Mouse (Mus musculus): ENCODE measurements at regions not wholly inside any gene's neighbourhood (a gene's known extent, or its start where the extent isn't known, plus 50 kb on each side); places are given as distances from the start of the nearest gene placed in this dataset.

DNA sequence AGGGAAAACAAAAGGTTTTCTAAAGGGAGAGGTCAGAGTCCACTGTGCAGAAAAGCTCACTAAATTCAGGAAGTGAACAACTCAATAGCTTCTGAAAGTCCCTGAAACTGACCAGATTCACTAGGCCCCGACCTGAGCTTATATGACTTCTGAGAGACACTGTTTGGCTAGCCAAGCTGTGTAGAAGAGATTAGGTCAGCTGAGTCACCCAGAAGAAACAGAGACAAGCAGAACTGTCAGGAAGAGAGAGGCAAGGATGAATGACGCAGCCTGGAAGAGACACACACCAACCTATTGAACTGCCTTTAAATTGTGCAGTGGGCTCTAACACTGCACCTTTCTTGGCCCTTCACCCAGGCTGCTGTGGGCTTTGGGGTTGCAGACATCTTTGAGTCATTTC is 230.4 kb downstream of the Gm21750 start:
- H3K9ac ChIP-seq (ENCODE audit: low read depth, low read length): no peak overlapping the region
- ATAC-seq: no peak
- no peaks in the 10 kb centered on the region for H3K4me1 ChIP-seq (replicated peaks; ENCODE audit: control insufficient read depth, insufficient read depth, low read length)
- no peak for TF ChIP-seq CTCF (IDR thresholded peaks at IDR 0.05; ENCODE audit: low read depth)
- WGBS: 66% methylated on average over 2 of the region's 2 CpGs
- no peaks in the 10 kb centered on the region for H3K9me3 ChIP-seq (ENCODE audit: control insufficient read depth)
- H3K4me2 ChIP-seq (replicated peaks; ENCODE audit: low read depth): no peak overlapping the region
- H3K36me3 ChIP-seq (ENCODE audit: control insufficient read depth, insufficient read depth): no peaks in the 10 kb centered on the region
- H3K4me3 ChIP-seq (ENCODE audit: low read depth, low read length): no peak overlapping the region
- H3K27ac ChIP-seq (ENCODE audit: low read depth, low read length): no peak overlapping the region
- no peaks in the 10 kb centered on the region for H3K27me3 ChIP-seq (replicated peaks; ENCODE audit: control insufficient read depth, insufficient read depth, low read length)

DNA sequence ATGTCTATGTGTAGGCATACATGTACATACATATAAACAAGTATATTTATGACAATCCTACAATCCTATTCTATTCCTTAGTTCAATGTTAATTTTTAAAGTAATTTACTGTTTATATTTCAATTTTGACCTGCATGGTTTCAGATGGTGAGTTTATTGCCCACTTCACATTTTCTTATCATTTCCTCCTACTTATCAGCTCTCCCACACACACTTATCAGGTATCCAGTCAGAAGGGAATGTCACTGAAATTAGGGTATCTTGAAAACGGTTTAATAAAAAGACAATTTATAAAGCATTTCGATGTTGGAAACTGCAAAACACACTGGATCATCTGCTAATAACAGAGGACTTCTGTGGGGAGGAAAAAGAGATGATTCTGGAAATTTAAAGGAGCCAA is 233.8 kb downstream of the Gm21750 start:
- Histone ChIP-seq H3K36me3 (ENCODE audit: control insufficient read depth, insufficient read depth) (no peaks in the 10 kb centered on the region), H3K27me3 (replicated peaks; ENCODE audit: control insufficient read depth, insufficient read depth, low read length) (no peaks in the 10 kb centered on the region), H3K27ac (ENCODE audit: low read depth, low read length) (no peak overlapping the region), H3K9ac (ENCODE audit: low read depth, low read length) (no peak overlapping the region), H3K4me2 (replicated peaks; ENCODE audit: low read depth) (no peak overlapping the region), H3K4me1 (replicated peaks; ENCODE audit: control insufficient read depth, insufficient read depth, low read length) (no peaks in the 10 kb centered on the region), H3K4me3 (ENCODE audit: low read depth, low read length) (no peak overlapping the region), H3K9me3 (ENCODE audit: control insufficient read depth) (no peaks in the 10 kb centered on the region)
- no peak for ATAC-seq
- 25% methylated on average over 2 of the region's 2 CpGs for WGBS
- no peak for TF ChIP-seq CTCF (IDR thresholded peaks at IDR 0.05; ENCODE audit: low read depth)

DNA sequence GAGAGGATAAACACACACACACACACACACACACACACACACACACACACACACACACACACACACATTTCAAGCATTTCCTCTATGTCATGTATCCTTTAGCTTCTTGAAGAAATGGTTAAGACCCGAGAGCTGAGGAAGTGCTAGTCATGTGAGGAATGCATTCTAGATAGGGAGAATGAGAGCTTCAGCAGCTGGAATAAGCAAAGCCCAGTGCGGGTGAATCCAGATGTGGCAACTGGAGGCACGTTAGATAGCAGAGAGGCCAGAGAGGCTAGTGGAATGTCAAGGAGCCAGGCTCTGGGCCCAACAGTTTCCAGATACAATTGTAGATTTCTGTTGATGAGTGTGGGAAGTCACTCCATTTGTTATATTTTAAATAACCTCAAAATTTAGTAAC is 234.2 kb downstream of the Gm21750 start:
- no peaks in the 10 kb centered on the region for H3K4me1 ChIP-seq (replicated peaks; ENCODE audit: control insufficient read depth, insufficient read depth, low read length)
- H3K9ac ChIP-seq (ENCODE audit: low read depth, low read length): no peak overlapping the region
- H3K27ac ChIP-seq (ENCODE audit: low read depth, low read length): no peak overlapping the region
- no peaks in the 10 kb centered on the region for H3K36me3 ChIP-seq (ENCODE audit: control insufficient read depth, insufficient read depth)
- ATAC-seq: no peak
- no peak overlapping the region for H3K4me2 ChIP-seq (replicated peaks; ENCODE audit: low read depth)
- H3K27me3 ChIP-seq (replicated peaks; ENCODE audit: control insufficient read depth, insufficient read depth, low read length): no peaks in the 10 kb centered on the region
- no peak overlapping the region for H3K4me3 ChIP-seq (ENCODE audit: low read depth, low read length)
- 24% methylated on average over 3 of the region's 3 CpGs for WGBS
- no peak for TF ChIP-seq CTCF (IDR thresholded peaks at IDR 0.05; ENCODE audit: low read depth)
- no peaks in the 10 kb centered on the region for H3K9me3 ChIP-seq (ENCODE audit: control insufficient read depth)

DNA sequence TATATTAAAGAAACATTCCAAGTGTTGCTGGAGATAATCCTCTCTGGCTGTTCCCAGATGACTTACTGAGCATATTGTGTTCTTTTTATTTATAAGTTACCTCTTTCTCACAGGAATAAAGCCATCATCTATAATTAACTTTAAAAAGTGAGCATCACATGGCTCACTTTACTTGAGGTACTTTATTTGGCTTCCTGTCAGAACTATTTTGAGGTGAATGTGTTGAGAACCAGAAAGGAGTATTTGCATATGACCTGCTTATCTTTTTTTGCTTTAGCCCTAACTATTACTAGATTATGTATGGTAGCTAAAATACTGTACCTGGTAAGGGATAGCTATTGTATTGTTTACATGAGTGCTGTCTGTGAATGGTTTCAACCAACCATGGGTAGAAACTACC is 238.1 kb downstream of the Gm21750 start:
- ATAC-seq: no peak
- no peaks in the 10 kb centered on the region for H3K36me3 ChIP-seq (ENCODE audit: control insufficient read depth, insufficient read depth)
- TF ChIP-seq CTCF (IDR thresholded peaks at IDR 0.05; ENCODE audit: low read depth): no peak

DNA sequence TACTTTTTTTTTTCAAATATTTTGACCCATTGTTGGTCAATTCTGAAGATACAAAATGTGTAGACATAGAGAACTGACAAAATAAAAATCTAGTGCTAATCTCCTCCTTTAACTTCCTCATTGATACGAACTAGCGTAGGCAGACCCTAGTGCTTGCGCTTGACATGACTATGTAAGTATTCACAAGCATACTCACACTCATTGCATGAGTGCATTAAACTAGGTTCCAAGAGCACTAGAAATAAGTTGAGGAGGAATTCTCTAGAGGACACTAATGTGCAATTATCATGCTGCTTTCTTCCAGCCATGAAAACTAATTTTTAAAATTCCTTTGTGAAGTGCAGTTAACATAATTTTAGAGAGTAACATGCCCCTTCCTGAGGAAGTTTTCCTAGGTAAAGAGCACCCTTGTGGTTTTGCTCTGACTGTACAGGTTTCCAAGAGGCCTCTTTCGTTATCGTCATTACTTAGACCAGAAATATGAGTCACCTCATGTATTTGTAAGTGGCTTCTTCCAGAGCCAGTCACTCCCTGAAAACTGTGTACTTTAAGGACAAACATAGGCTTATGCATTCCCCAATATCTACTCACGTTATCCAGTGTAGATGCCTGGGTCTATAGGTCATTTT is 241.2 kb downstream of the Gm21750 start:
- no peaks in the 10 kb centered on the region for H3K4me1 ChIP-seq (replicated peaks; ENCODE audit: control insufficient read depth, insufficient read depth, low read length)
- 84% methylated on average over 6 of the region's 6 CpGs for WGBS
- ATAC-seq: no peak

More for the DNA sequence above, 238.1 kb downstream of the Gm21750 start:
- no peaks in the 10 kb centered on the region for H3K9me3 ChIP-seq (ENCODE audit: control insufficient read depth)
- H3K4me1 ChIP-seq (replicated peaks; ENCODE audit: control insufficient read depth, insufficient read depth, low read length): no peaks in the 10 kb centered on the region
- no peak overlapping the region for H3K9ac ChIP-seq (ENCODE audit: low read depth, low read length)
- no peak overlapping the region for H3K27ac ChIP-seq (ENCODE audit: low read depth, low read length)
- H3K4me3 ChIP-seq (ENCODE audit: low read depth, low read length): no peak overlapping the region
- no peaks in the 10 kb centered on the region for H3K27me3 ChIP-seq (replicated peaks; ENCODE audit: control insufficient read depth, insufficient read depth, low read length)
- H3K4me2 ChIP-seq (replicated peaks; ENCODE audit: low read depth): no peak overlapping the region

DNA sequence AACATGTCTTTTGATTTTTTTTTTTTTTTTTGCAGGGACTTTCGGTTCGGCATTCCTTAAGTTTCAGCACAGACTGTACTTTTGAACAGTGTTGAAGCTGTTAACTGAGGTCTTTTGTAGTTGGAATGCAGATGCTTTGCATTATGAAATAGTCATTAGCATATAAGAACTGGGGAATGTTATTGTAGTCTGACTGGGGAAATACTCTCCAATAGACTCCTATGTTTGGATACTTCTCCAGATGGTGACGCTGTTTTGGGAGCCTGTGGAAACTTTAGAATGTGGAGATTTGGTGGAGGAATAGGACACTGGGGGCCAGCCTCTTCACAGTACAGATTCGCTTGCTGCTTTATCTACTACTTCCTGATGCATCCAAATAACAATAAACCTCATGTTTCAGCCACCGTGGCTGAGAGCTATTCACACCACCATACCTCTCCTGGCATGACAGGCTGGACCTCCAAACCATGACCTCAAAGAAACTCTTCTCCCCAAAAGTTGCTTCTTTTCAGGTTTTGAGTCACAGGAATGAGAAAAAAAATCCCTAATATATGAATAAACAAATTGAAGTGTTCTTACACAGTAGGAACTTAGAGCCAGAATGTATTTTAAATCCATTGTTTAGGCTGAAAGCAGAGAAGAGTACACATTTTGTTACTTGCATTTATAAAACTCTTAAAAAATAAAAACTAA is 252.9 kb downstream of the Gm21750 start:
- no peak for TF ChIP-seq CTCF (IDR thresholded peaks at IDR 0.05; ENCODE audit: low read depth)
- Histone ChIP-seq H3K36me3 (ENCODE audit: control insufficient read depth, insufficient read depth) (no peaks in the 10 kb centered on the region), H3K27me3 (replicated peaks; ENCODE audit: control insufficient read depth, insufficient read depth, low read length) (no peaks in the 10 kb centered on the region), H3K9ac (ENCODE audit: low read depth, low read length) (no peak overlapping the region), H3K9me3 (ENCODE audit: control insufficient read depth) (no peaks in the 10 kb centered on the region), H3K27ac (ENCODE audit: low read depth, low read length) (no peak overlapping the region), H3K4me3 (ENCODE audit: low read depth, low read length) (no peak overlapping the region), H3K4me2 (replicated peaks; ENCODE audit: low read depth) (no peak overlapping the region), H3K4me1 (replicated peaks; ENCODE audit: control insufficient read depth, insufficient read depth, low read length) (no peaks in the 10 kb centered on the region)
- ATAC-seq: no peak
- whole genome bisulfite sequencing: 75% methylated on average over 5 of the region's 5 CpGs

More for the DNA sequence above, 241.2 kb downstream of the Gm21750 start:
- H3K4me2 ChIP-seq (replicated peaks; ENCODE audit: low read depth): no peak overlapping the region
- H3K4me3 ChIP-seq (ENCODE audit: low read depth, low read length): no peak overlapping the region
- H3K9me3 ChIP-seq (ENCODE audit: control insufficient read depth): no peaks in the 10 kb centered on the region
- TF ChIP-seq CTCF (IDR thresholded peaks at IDR 0.05; ENCODE audit: low read depth): no peak
- H3K27me3 ChIP-seq (replicated peaks; ENCODE audit: control insufficient read depth, insufficient read depth, low read length): no peaks in the 10 kb centered on the region
- no peak overlapping the region for H3K9ac ChIP-seq (ENCODE audit: low read depth, low read length)
- no peaks in the 10 kb centered on the region for H3K36me3 ChIP-seq (ENCODE audit: control insufficient read depth, insufficient read depth)
- no peak overlapping the region for H3K27ac ChIP-seq (ENCODE audit: low read depth, low read length)
